Mouse (Mus musculus) cerebellum, adult 2 months (tissue): Measurements from ENCODE around the gene Ttbk1.

Source experiments
- CTCF ChIP-seq: fragments of 200-500 bp; IDR thresholded peaks from 2 replicates; pipeline ENCODE4 v1.5.1; 2011; ENCODE audit warnings: low read depth, mild to moderate bottlenecking, control low read depth, low read length, moderate library complexity, borderline replicate concordance; ENCODE audit not compliant: insufficient read depth
- POLR2A ChIP-seq: fragments of 200-500 bp; IDR thresholded peaks from 2 replicates; pipeline ENCODE4 v1.6.1; 2011; ENCODE audit warnings: low read length, control low read depth, borderline replicate concordance; ENCODE audit not compliant: insufficient read depth

GRCm38 (mm10) chr17:46426496-46426895, 61.0 kb downstream of the Ttbk1 start:
- no peak for TF ChIP-seq CTCF
- no peak for TF ChIP-seq POLR2A
